Mouse (Mus musculus) B cell, adult 2 months (primary cell): Measurements from ENCODE around the gene Cers1.

ENCODE experiments used
- DNase-seq, 2 experiments: peaks; one replicate each; pipeline ENCODE4 v3.0.0; 2022

The Cers1 gene

GRCm38 (mm10) chr8:70316511-70317504 is 1.2 kb downstream of the Cers1 start:
- no peak for DNase-seq

DNA sequence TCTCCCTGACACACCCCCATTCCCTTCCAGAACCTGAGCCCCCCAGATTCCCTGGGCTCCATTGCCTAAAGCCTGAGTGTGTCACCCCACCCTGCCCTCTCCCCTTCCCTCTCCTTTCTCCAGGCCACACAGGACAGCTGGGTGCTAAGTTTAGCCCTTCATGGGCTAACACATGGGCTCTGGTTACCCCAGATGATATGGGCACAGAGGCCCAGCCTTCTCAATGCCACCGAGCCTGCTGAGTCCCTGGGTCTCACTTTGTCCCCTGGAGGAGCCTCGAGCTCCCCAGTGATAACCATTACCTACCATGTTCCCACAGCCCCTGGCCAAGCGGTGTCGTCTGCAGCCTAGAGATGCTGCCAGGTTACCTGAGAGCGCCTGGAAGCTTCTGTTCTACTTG is 2.3 kb downstream of the Cers1 start:
- no peak for DNase-seq

GRCm38 (mm10) chr8:70323716-70324115 is 8.1 kb downstream of the Cers1 start:
- DNase-seq: no peak

- DNase-seq: no peak
These were observed 11.9 kb downstream of the Cers1 start for GRCm38 (mm10) chr8:70327512-70327911.

DNA sequence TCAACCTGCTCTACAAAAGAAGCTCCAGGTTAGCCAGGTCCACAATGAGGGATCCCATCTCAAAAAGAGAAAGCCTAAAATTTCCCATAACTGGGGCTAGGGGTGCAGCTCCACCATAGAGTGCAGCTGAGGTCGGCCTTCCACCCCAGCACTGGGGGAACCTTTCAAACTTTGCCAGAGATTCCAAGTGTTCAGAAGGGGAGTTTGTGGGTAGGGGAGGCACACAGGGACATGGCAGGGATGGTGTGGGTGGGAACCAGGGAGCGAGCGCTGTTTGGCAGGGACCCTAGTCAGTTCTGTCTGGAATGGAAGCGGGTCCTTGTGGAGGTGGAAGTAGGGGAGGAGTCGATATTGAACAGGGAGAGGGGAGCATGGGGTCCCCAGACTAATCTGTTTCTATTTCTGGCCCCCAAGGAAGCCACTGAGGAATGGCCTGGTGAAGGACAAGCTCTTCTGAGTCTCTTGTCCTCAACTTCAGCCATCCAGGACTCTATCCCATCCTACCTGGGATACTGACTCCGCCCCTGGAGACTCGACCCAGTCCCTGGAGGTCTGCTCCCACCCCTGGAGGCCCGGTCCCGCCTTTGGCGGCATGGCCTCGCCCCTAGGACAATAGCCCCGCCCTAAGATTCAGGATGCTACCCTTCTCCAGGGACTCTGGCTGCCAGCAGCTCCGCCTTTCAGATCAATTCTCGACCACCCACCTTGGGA is 13.7 kb downstream of the Cers1 start, which contains the start of gene Gdf1:
TSS of gene Gdf1 (plus strand) at position 694 of the 711 bp plus-strand sequence.
- no peak for DNase-seq

- DNase-seq: no peak
These were observed 14.5 kb downstream of the Cers1 start for GRCm38 (mm10) chr8:70329835-70330740.

DNA sequence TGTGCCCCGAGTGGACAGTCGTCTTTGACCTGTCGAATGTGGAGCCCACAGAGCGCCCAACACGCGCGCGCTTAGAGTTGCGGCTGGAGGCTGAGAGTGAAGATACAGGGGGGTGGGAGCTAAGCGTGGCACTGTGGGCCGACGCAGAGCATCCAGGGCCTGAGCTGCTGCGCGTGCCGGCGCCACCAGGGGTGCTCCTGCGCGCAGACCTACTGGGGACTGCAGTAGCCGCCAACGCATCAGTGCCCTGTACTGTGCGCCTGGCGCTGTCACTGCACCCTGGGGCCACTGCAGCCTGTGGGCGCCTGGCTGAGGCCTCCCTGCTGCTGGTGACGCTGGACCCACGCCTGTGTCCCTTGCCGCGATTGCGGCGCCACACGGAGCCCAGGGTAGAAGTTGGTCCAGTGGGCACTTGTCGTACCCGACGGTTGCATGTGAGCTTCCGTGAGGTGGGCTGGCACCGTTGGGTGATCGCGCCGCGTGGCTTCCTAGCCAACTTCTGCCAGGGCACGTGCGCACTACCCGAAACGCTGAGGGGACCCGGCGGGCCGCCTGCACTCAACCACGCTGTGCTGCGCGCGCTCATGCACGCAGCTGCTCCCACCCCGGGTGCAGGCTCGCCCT is 15.3 kb downstream of the Cers1 start:
- DNase-seq: no peak

GRCm38 (mm10) chr8:70331526-70331925 is 16.0 kb downstream of the Cers1 start:
- no peak for DNase-seq

DNA sequence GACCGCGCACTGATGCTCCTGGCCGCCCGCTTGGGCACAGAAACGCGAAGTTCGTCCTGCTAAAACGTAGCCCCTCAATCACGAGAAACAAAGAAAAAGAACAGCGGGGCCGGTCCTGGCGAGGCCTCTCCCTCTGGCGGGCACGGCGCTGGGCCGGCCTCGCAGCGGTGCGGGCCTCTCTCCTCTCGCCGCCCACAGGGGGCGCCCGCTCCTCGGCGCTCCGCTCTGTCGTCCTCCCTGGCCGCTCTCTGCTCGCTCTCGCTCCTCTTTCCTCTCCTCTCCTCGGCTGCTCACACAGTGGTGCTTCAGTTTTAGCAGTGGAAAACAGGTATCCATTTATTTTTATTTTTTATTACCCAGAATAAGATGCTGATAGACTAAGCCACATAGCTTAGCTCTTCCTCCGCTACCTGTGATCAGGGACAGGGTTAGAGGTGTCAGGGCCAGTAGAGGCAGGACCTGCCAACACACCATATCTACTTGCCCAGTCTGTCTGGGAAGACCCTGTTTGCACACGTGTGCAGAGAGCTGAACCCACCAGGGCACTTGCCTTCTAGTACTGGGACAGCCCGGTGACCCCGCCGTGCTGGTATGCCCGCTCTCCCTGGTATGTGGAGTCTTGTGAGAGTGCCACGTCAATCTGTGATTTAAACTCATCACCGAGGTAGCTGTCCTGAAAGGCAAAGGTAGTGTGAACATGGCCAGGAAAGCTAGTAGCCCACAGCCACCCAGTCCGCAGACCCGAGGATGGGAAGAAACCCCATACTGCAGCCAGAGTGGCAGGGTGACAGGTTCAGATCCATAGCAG is 16.7 kb downstream of the Cers1 start:
- no peak for DNase-seq

DNA sequence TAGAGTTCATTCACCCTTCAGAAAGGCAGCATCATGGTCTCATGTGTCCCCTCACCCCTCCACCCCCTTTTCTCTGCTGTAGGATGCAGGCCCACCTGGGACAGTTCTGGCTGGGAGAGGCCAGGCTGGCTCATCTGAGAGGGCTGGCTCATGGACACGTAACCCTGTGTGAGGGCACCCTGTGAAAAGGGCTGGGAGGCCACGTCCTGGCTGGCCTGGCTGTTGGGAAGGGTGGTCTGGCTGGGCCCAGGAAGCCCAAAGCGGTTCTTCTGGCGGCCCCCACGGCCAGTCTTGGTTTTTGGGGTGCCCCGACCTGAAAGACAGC is 17.3 kb downstream of the Cers1 start:
- no peak for DNase-seq

DNA sequence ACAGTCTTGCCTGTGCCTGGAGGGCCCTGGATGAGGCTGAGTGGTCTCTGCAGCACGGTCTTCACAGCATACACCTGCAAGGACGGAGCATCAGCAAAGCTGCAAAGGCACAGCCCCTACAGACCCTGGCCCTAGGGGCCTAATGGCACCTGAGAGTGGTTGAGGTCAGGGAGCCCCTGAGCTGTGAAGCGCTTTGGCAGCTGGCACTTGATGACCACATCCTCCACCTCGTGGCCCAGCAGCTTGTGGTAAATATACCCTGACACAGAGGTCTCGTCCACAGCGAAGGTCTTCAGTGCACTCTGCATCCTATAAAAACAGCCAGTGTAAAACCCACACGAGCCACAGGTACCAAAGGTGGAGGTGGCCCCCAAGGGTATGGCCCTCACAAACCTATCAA is 23.4 kb downstream of the Cers1 start:
- DNase-seq: no peak

DNA sequence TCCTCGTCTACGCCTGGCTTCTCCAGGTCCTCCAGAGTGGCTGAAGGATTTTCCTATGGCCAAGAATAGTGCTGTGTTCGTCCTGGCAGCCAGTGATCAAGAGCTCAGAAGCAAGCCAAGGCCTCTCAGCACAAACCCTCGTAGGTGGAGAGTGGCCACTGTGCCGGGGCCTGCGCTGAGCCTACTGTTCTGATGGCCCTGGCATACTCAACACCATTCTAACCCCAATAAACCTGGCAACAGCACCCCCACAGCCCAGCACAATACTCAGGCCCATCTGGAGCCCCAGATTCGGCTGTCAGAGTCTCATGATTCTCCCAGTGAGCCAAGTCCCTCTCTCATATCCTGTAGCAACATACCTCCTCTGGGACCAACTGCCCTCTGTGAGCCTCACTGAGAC is 25.1 kb downstream of the Cers1 start:
- DNase-seq: no peak

GRCm38 (mm10) chr8:70342007-70342406 is 26.4 kb downstream of the Cers1 start:
- DNase-seq: no peak

DNA sequence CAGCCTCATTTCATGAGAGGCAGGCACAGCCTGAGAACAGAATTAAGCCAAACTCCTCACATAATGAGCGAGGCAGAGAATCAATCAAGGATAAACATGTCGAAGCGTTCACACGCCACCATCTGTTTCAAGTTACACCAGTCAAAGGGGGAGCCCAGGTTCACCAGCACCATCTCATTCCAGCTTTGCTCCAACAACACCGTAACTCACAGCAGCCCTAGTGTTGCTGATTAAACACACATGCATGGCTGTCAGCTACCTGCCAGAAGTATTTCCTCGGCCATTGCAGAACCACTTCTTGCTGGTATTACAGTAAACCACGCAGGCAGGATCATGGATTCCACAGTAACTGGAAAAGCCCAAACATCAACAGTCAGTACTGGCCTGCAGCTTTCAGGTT is 27.5 kb downstream of the Cers1 start:
- no peak for DNase-seq

DNA sequence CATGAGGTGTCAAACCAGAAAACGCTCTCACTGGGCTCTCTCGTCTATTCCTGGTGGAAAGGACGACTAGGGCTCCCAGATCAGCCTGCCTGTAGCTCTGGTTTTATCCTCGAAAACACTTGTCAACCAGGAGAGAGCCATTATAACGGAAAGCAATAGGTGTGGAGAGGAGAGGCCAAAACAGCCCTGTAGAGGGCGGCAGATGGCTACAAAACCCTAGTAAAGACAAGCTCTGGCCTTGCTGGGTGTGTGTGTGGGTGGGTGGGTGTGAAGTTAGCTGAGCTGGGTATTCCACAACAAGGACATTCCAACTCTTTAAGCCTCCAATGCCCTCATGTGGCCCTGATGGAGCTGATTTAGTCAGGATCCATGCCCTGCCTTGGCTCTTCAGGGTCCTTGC is 28.1 kb downstream of the Cers1 start:
- peak; percentile 39 to 46 for DNase-seq

DNA sequence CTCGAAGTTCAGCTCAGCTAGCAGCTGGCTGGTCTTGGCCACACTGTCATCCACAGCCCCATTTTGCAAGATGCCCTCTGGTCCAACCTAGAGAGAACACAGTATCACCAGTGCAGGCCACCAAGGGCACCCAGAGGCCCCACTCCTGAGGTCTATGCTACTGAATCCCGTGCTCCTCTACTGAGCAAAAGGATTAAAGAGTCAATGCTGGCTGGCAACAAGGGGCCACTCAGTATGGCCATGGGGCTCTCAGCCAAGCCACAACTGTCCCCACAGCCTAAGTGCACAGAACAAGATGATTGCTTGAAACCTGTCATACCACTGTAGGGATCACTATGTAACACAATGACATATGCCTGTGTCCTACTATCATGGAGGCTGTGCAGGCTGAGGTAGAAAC is 28.7 kb downstream of the Cers1 start:
- no peak for DNase-seq

- no peak for DNase-seq
These were observed 31.9 kb downstream of the Cers1 start for GRCm38 (mm10) chr8:70347443-70347842.

- no peak for DNase-seq
These were observed 32.4 kb downstream of the Cers1 start for GRCm38 (mm10) chr8:70347860-70348420.

GRCm38 (mm10) chr8:70351035-70351999 is 35.7 kb downstream of the Cers1 start:
- DNase-seq: no peak

DNA sequence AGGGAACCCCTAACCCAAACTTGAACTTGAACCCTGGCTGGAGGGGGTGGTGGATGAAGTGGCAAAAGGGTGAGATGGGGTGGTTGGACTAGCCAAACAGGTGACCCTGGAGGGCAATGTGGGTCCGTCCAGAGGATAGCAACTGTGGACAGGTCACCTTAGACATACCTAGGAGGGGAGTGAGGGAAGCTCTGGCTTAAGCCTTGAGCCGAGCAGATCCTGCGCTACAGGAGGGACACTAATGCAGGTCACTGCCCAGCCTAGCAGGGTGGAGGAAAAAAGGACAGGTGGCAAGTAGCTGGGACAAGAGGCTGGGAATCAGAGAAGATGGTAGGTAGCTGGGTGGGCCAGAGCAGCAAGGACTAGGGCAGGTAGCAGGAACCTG is 36.4 kb downstream of the Cers1 start:
- DNase-seq: no peak
